ENCODE assay signal across 20 mouse cellular contexts in the genomic region with DNA sequence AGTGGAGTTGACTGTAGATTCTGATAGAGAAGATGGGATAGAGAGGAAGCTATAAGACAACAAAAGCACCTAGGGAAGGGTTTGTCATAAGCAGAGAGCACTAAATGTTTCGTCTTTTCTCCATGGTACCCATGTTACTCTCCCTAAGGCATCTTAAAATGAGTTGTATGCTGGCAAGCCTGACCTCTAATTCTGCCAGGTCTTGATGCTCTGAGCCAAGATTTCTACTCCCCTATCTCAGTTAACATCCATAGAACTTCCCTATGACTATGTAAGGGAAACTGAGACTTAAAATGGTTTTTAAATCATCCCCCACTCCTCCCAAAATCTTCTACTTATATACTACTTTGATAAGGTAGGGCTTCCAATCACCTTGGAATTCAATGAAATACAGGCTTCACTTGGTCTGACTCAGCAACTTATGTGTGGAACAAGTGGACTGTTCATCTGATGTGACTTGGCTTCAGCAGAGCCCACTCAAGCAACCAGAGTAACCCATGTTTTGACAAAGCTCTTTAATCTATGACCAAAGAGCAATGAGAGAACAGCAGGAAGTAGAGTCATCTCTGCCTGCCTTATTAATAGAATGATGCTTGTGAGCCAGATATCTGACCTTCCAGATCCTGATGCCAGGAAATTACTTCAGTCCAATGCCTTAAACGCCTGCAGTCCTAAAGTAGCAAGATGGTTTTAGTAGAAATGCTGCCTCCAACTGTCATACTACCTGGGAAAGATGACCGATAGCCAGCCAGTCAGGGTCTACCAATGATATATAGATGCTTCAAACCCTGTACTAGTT. TPM values are rescaled to one million over a fixed set of nuclear protein-coding genes. Genes with fewer than 3 reads are reported as not detected.
DNase-seq lines count a peak whose midpoint lies in the region; ATAC-seq and TF ChIP-seq lines count a peak whose summit lies in the region.
"Had no signal": no experiment of that assay in that cellular context is flagged by ENCODE, and none has a peak within 500 bp of the region (broad histone marks: within the 10 kb centered on the region; RNA-seq: fewer than 3 reads in every experiment).

No protein-coding gene starts in this region.

- peak; percentile 72 for ATAC-seq in cerebellum, adult (ENCODE audit: insufficient number of reproducible peaks, low FRiP score, low TSS enrichment)
- ATAC-seq: CD4-positive, CD25-positive, alpha-beta regulatory T cell, adult 4 months; forebrain, embryonic 13.5 days; forebrain, embryonic 15.5 days; forebrain, postnatal 0 days had no signal

- H3K27me3 ChIP-seq in cerebellum, adult 2 months (ENCODE audit: control insufficient read depth, insufficient read depth, low read length): no peaks in the 10 kb centered on the region
- H3K27me3 ChIP-seq: CH12.LX; embryonic facial prominence, embryonic 12.5 days; forebrain, embryonic 13.5 days; forebrain, embryonic 15.5 days had no signal

- no peak for DNase-seq in cerebellum, postnatal 4 days (ENCODE audit: low spot score in 2 of 2)
- peak in 1 of 2 experiments; percentile 83 for DNase-seq in cerebellum, adult 2 months
- no peak for DNase-seq in cerebellum, adult 11 months
- DNase-seq in cerebellum, adult 9-11 months: peak; percentile 71
- no peak for DNase-seq in cerebellum, postnatal 36 days
- peak; percentile 42 to 63 for DNase-seq in cerebellum, postnatal 14 days
- no peak for DNase-seq in MN1 (ENCODE audit: low spot score)
- DNase-seq: adrenal gland, adult 2 months; adrenal gland, postnatal 10 days; adrenal gland, postnatal 25 days; B cell, adult 2 months; forebrain, postnatal 0 days had no signal

- peaks cover 28% of the 10 kb centered on the region for H3K4me1 ChIP-seq in cerebellum, adult 2 months (ENCODE audit: control insufficient read depth, insufficient read depth, low read length)
- H3K4me1 ChIP-seq: embryonic facial prominence, embryonic 10.5 days; embryonic facial prominence, embryonic 12.5 days; forebrain, embryonic 13.5 days; forebrain, embryonic 15.5 days had no signal

- H3K27ac ChIP-seq in cerebellum, adult 2 months (ENCODE audit: insufficient read depth, low read length): peak overlapping the region; percentile 90
- H3K27ac ChIP-seq: embryonic facial prominence, embryonic 10.5 days; embryonic facial prominence, embryonic 12.5 days; forebrain, embryonic 13.5 days; forebrain, embryonic 15.5 days had no signal

- H3K4me3 ChIP-seq in cerebellum, adult 2 months (replicated peaks; ENCODE audit: insufficient read depth, low read depth, low read length): no peak overlapping the region
- H3K4me3 ChIP-seq: embryonic facial prominence, embryonic 10.5 days; embryonic facial prominence, embryonic 12.5 days; forebrain, embryonic 13.5 days; forebrain, embryonic 15.5 days had no signal

- no peak for TF ChIP-seq CTCF in cerebellum, adult 2 months (IDR thresholded peaks at IDR 0.05; ENCODE audit: borderline replicate concordance, insufficient read depth, low read depth, low read length)

- TF ChIP-seq POLR2A in cerebellum, adult 2 months (IDR thresholded peaks at IDR 0.05; ENCODE audit: borderline replicate concordance, insufficient read depth, low read length): no peak

- 12% methylated on average over 3 of the region's 3 CpGs for WGBS in cerebellum, adult 2 months

RNA-seq across cellular contexts. Expression of gene Snap25, which starts 13.6 kb away (rescaled TPM):
- polyA plus RNA-seq in cerebellum, adult 2 months (2012; rRNA removed): 2,833 and 3,013 TPM in 2 replicates
- polyA plus RNA-seq: CD4-positive, CD25-positive, alpha-beta regulatory T cell, adult 4 months; G1E had no signal

Comparison
In these comparisons a context has a peak if more than half of its experiments do, and no peak if none do; other contexts are left out.
1. DNase-seq: peak in cerebellum, adult 9-11 months (single experiment) and cerebellum, postnatal 14 days (2 of 2); none in cerebellum, postnatal 4 days (0 of 2), cerebellum, adult 11 months (single experiment), cerebellum, postnatal 36 days (0 of 2) and MN1 (single experiment).